Mouse (Mus musculus): ENCODE results near the gene AU040320. TPM values are rescaled to one million over a fixed set of nuclear protein-coding genes. Genes with fewer than 3 reads are reported as not detected.

Gene AU040320
- polyA plus RNA-seq, 2 experiments from 2014 or later: 21.4 to 22.1 TPM

- ATAC-seq: no peak
Observed at GRCm38 (mm10) chr4:126750863-126751555, 2.3 kb upstream of the AU040320 start.

- ATAC-seq: no peak
Observed at GRCm38 (mm10) chr4:126751556-126752023, 1.8 kb upstream of the AU040320 start.

- ATAC-seq: no peak
Observed at GRCm38 (mm10) chr4:126752024-126752607, 1.2 kb upstream of the AU040320 start.

GRCm38 (mm10) chr4:126752608-126753141 is 669 bp upstream of the AU040320 start:
- no peak for ATAC-seq

- no peak for ATAC-seq
Observed at GRCm38 (mm10) chr4:126754231-126754611, 877 bp downstream of the AU040320 start.

GRCm38 (mm10) chr4:126754736-126755374 is 1.5 kb downstream of the AU040320 start:
- ATAC-seq: no peak

GRCm38 (mm10) chr4:126756766-126757165 is 3.4 kb downstream of the AU040320 start:
- no peak for ATAC-seq

- ATAC-seq: no peak
Observed at GRCm38 (mm10) chr4:126758299-126758698, 5.0 kb downstream of the AU040320 start.

GRCm38 (mm10) chr4:126759435-126759834 is 6.1 kb downstream of the AU040320 start:
- no peak for ATAC-seq

- ATAC-seq: no peak
Observed at GRCm38 (mm10) chr4:126762586-126763359, 9.4 kb downstream of the AU040320 start.

GRCm38 (mm10) chr4:126763483-126763882 is 10.1 kb downstream of the AU040320 start:
- no peak for ATAC-seq

- no peak for ATAC-seq
Observed at GRCm38 (mm10) chr4:126769800-126770563, 16.6 kb downstream of the AU040320 start.

GRCm38 (mm10) chr4:126770831-126771230 is 17.5 kb downstream of the AU040320 start:
- ATAC-seq: no peak

- ATAC-seq: no peak
Observed at GRCm38 (mm10) chr4:126773871-126774270, 20.5 kb downstream of the AU040320 start.

- no peak for ATAC-seq
Observed at GRCm38 (mm10) chr4:126775182-126775581, 21.8 kb downstream of the AU040320 start.

- no peak for ATAC-seq
Observed at GRCm38 (mm10) chr4:126779148-126779581, 25.8 kb downstream of the AU040320 start.

GRCm38 (mm10) chr4:126779826-126780775 is 26.8 kb downstream of the AU040320 start:
- ATAC-seq: no peak

GRCm38 (mm10) chr4:126781871-126782270 is 28.5 kb downstream of the AU040320 start:
- no peak for ATAC-seq

GRCm38 (mm10) chr4:126782512-126782911 is 29.2 kb downstream of the AU040320 start:
- no peak for ATAC-seq

GRCm38 (mm10) chr4:126782996-126783395 is 29.7 kb downstream of the AU040320 start:
- ATAC-seq: no peak

All from CD4-positive, CD25-positive, alpha-beta regulatory T cell, adult 4 months (primary cell).